In genomic region chr2:14657205-14657844, GRCm38 (mm10) we compare ENCODE assay signal across 20 mouse cellular contexts. TPM values are rescaled to one million over a fixed set of nuclear protein-coding genes. Genes with fewer than 3 reads are reported as not detected.
A peak's percentile ranks its signal among the peaks of the same experiment; 100 is the strongest.
DNase-seq lines count a peak whose midpoint lies in the region; ATAC-seq and TF ChIP-seq lines count a peak whose summit lies in the region.
"Had no signal": no experiment of that assay in that cellular context is flagged by ENCODE, and none has a peak within 500 bp of the region (broad histone marks: within the 10 kb centered on the region; RNA-seq: fewer than 3 reads in every experiment).

No protein-coding gene starts in this region.

- peak; percentile 80 for ATAC-seq in forebrain, embryonic 16.5 days
- peak; percentile 79 for ATAC-seq in hindbrain, postnatal 0 days
- ATAC-seq in neural tube, embryonic 13.5 days (ENCODE audit: low read depth), result peak; percentile 79
- ATAC-seq: lung, postnatal 0 days had no signal

- no peak overlapping the region for H3K4me3 ChIP-seq in layer of hippocampus, adult 2 months
- H3K4me3 ChIP-seq in forebrain, embryonic 16.5 days (replicated peaks; ENCODE audit: low read length), result no peak overlapping the region
- H3K4me3 ChIP-seq in hindbrain, postnatal 0 days (ENCODE audit: low read length), result no peak overlapping the region
- no peak overlapping the region for H3K4me3 ChIP-seq in neural tube, embryonic 13.5 days
- H3K4me3 ChIP-seq: gastrocnemius, adult 2 months had no signal

- H3K27ac ChIP-seq in layer of hippocampus, adult 2 months, result peak overlapping the region; percentile 75
- no peak overlapping the region; the same call in 1 of the 2 replicates for H3K27ac ChIP-seq in forebrain, embryonic 16.5 days (ENCODE audit: low read length)
- no peak overlapping the region for H3K27ac ChIP-seq in hindbrain, postnatal 0 days
- no peak overlapping the region for H3K27ac ChIP-seq in neural tube, embryonic 13.5 days (replicated peaks)
- H3K27ac ChIP-seq: gastrocnemius, adult 2 months; stomach, postnatal 0 days had no signal

- TF ChIP-seq CTCF in layer of hippocampus, adult 2 months (conservative IDR thresholded peaks at IDR 0.05), result no peak
- TF ChIP-seq CTCF in hindbrain, postnatal 0 days (IDR thresholded peaks at IDR 0.05; ENCODE audit: low read depth), result no peak

- no peaks in the 10 kb centered on the region for H3K27me3 ChIP-seq in forebrain, embryonic 16.5 days (replicated peaks; ENCODE audit: control insufficient read depth, insufficient read depth, low read length)
- H3K27me3 ChIP-seq in hindbrain, postnatal 0 days (ENCODE audit: insufficient read depth, low read length), result no peaks in the 10 kb centered on the region
- H3K27me3 ChIP-seq in neural tube, embryonic 13.5 days, result no peaks in the 10 kb centered on the region
- H3K27me3 ChIP-seq: CH12.LX had no signal

- 54% methylated on average over 3 of the region's 3 CpGs for WGBS in forebrain, embryonic 16.5 days
- 40% methylated on average over 3 of the region's 3 CpGs for whole genome bisulfite sequencing in hindbrain, postnatal 0 days
- WGBS in neural tube, embryonic 13.5 days, result 53% methylated on average over 3 of the region's 3 CpGs

- H3K9ac ChIP-seq in forebrain, embryonic 16.5 days (replicated peaks; ENCODE audit: low read depth, low read length), result no peak overlapping the region
- no peak overlapping the region for H3K9ac ChIP-seq in hindbrain, postnatal 0 days (replicated peaks; ENCODE audit: low read length)
- no peak overlapping the region for H3K9ac ChIP-seq in neural tube, embryonic 13.5 days

- H3K4me1 ChIP-seq in forebrain, embryonic 16.5 days (replicated peaks; ENCODE audit: control insufficient read depth, insufficient read depth, low read length), result no peaks in the 10 kb centered on the region
- H3K4me1 ChIP-seq in hindbrain, postnatal 0 days (ENCODE audit: insufficient read depth, low read length), result no peaks in the 10 kb centered on the region
- peaks cover 15% of the 10 kb centered on the region for H3K4me1 ChIP-seq in neural tube, embryonic 13.5 days (replicated peaks)

- H3K36me3 ChIP-seq in forebrain, embryonic 16.5 days (ENCODE audit: control insufficient read depth, insufficient read depth), result no peaks in the 10 kb centered on the region
- H3K36me3 ChIP-seq in hindbrain, postnatal 0 days (ENCODE audit: insufficient read depth, low read length), result no peaks in the 10 kb centered on the region
- no peaks in the 10 kb centered on the region for H3K36me3 ChIP-seq in neural tube, embryonic 13.5 days

- peak in 1 of 2 experiments; percentile 27 for DNase-seq in layer of hippocampus, adult 2 months (ENCODE audit: low spot score in 2 of 2)
- DNase-seq in layer of hippocampus, postnatal 25 days (ENCODE audit: extremely low spot score in 1 of 2, low spot score in 1 of 2), result no peak
- peak; percentile 43 for DNase-seq in hindbrain, postnatal 0 days (ENCODE audit: low spot score)
- DNase-seq in cerebellum, adult 8-10 months, result no peak
- DNase-seq in adrenal gland, postnatal 14 days, result no peak
- no peak for DNase-seq in cerebellum, adult 11-12 months
- DNase-seq: cerebellum, adult 9-11 months; gastrocnemius, adult 2 months; heart, postnatal 10 days; kidney, adult 2 months; kidney, postnatal 10 days; left cerebral cortex, postnatal 4 days; liver had no signal

- H3K4me2 ChIP-seq in forebrain, embryonic 16.5 days (ENCODE audit: low read length), result no peak overlapping the region
- H3K4me2 ChIP-seq in hindbrain, postnatal 0 days (ENCODE audit: low read depth, low read length), result no peak overlapping the region
- H3K4me2 ChIP-seq in neural tube, embryonic 13.5 days, result no peak overlapping the region
- H3K4me2 ChIP-seq: heart, embryonic 11.5 days had no signal

- H3K9me3 ChIP-seq in forebrain, embryonic 16.5 days (ENCODE audit: control insufficient read depth, low read length), result no peaks in the 10 kb centered on the region
- H3K9me3 ChIP-seq in hindbrain, postnatal 0 days (ENCODE audit: low read length), result no peaks in the 10 kb centered on the region
- no peaks in the 10 kb centered on the region for H3K9me3 ChIP-seq in neural tube, embryonic 13.5 days

RNA-seq across cellular contexts. Expression of gene Cacnb2, which starts 54.4 kb away (rescaled TPM):
- 10 to 100 TPM; 90.1 to 98.7 TPM for total RNA-seq in layer of hippocampus, adult 2 months (2021)
- 10 to 100 TPM; 78.8 to 85.3 TPM for total RNA-seq in layer of hippocampus, postnatal 25 days (2021)
- 2.7 and 4.6 TPM in 2 replicates for polyA plus RNA-seq in forebrain, embryonic 16.5 days (2015; fragmentation: Nextera tagmentation; extraction: Ambion mirVana)
- total RNA-seq in hindbrain, postnatal 0 days (2014; rRNA removed), result 21.7 and 28.1 TPM in 2 replicates
- 8.1 and 9.1 TPM in 2 replicates for polyA plus RNA-seq in hindbrain, postnatal 0 days (2015; fragmentation: Nextera tagmentation; extraction: Ambion mirVana)
- polyA plus RNA-seq in neural tube, embryonic 13.5 days (2015; fragmentation: Nextera tagmentation; extraction: Ambion mirVana), result 4.5 TPM in 2 replicates
- 35.5 and 35.9 TPM in 2 replicates for total RNA-seq in adrenal gland, postnatal 14 days (2021)
- total RNA-seq: MEL had no signal
